Mouse (Mus musculus) layer of hippocampus, postnatal 25 days (tissue): ENCODE data around the gene Gm21704. TPM values are rescaled to one million over a fixed set of nuclear protein-coding genes. Genes with fewer than 3 reads are reported as not detected.
"Not testable (repeated sequence)": the region's sequence is repeated elsewhere in the genome, so short reads cannot be mapped to it uniquely, and the experiment has no call there.

ENCODE experiments used
- DNase-seq, 2 experiments: peaks; one replicate each; pipeline ENCODE4 v3.0.0; 2022; ENCODE audit warnings: mixed read lengths in 2 of 2, low spot score in 1 of 2; ENCODE audit errors: extremely low spot score in 1 of 2
- total RNA-seq, 2 experiments: library from RNA; stranded (reverse); gene quantifications; 2 replicates each; pipeline ENCODE4 v1.2.3; 2021

Gene Gm21704
- total RNA-seq = not detected

DNA sequence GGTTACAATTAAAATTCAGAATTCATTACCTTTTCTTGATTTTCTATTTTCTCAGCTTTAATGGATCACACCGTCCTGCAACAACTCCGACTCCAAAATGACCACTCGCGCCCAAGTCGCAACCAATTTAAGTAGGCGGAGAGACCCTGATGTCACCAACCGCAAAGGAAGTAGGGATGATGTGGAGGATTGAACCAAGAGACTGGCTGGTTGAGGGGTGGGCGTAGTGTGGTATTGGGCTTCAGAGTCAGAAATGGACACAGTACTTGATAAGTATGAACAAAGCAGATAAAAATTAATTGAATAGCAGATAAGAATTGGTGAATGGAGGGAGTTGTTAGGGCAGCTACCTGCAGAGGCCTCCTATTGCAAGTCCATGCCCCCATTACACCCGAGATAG, at the start of gene Gm21704, which contains the start of gene Gm21708:
Gene Gm21704 (minus strand): TSS at position 101 of the 400 bp plus-strand sequence.
Gene Gm21708 (minus strand): TSS at position 101 of the 400 bp plus-strand sequence.
- not testable (repeated sequence) for DNase-seq

DNA sequence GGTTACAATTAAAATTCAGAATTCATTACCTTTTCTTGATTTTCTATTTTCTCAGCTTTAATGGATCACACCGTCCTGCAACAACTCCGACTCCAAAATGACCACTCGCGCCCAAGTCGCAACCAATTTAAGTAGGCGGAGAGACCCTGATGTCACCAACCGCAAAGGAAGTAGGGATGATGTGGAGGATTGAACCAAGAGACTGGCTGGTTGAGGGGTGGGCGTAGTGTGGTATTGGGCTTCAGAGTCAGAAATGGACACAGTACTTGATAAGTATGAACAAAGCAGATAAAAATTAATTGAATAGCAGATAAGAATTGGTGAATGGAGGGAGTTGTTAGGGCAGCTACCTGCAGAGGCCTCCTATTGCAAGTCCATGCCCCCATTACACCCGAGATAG, 64.7 kb downstream of the Gm21704 start, which contains the start of gene Gm21693:
Gene Gm21693 (minus strand): TSS at position 101 of the 400 bp plus-strand sequence.
- DNase-seq = not testable (repeated sequence)

DNA sequence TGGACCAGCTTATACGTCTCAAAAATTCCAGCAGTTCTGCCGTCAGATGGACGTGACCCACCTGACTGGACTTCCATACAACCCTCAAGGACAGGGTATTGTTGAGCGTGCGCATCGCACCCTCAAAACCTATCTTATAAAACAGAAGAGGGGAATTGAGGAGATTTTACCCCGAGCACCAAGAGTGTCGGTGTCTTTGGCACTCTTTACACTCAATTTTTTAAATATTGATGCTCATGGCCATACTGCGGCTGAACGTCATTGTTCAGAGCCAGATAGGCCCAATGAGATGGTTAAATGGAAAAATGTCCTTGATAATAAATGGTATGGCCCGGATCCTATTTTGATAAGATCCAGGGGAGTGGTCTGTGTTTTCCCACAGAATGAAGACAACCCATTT, 69.3 kb downstream of the Gm21704 start:
- not testable (repeated sequence) for DNase-seq

Other genes starting within 250 kb of the Gm21704 start
- not detected for gene Gm21677, start 103.7 kb downstream of the Gm21704 start, total RNA-seq
- gene Gm21693, start 64.8 kb downstream of the Gm21704 start, total RNA-seq = not detected
- gene Gm21708, start within 50 bp of the Gm21704 start, total RNA-seq = not detected